Mouse (Mus musculus): Measurements from ENCODE around the gene Fbxo34.

GRCm38 (mm10) chr14:47482200-47482599 is 32.0 kb downstream of the Fbxo34 start:
- TF ChIP-seq CTCF (IDR thresholded peaks at IDR 0.05; ENCODE audit: insufficient read depth, low read length) (no peak), POLR2A (IDR thresholded peaks at IDR 0.05; ENCODE audit: borderline replicate concordance, extremely low read depth, low read depth, low read length) (no peak)

Data from lung, adult 2 months (tissue).